Mouse (Mus musculus) midbrain, postnatal 0 days (tissue): ENCODE data around the gene Rsph9. TPM values are rescaled to one million over a fixed set of nuclear protein-coding genes. Genes with fewer than 3 reads are reported as not detected.

Experiments
- ATAC-seq: fragments of 200-750 bp; cut with Nextera tagmentation; 2 replicates; pipeline ENCODE4 v1.8.0; 2017; ENCODE audit warnings: moderate number of reproducible peaks, mild to moderate bottlenecking, moderate TSS enrichment, moderate library complexity; ENCODE audit not compliant: low FRiP score
- DNase-seq: peaks from one replicate; pipeline ENCODE4 v3.0.0-alpha.2; 2015; ENCODE audit warnings: low spot score
- H3K27ac ChIP-seq: fragments of 300-500 bp; sonication (generic); 2 replicates; pipeline ENCODE4 v1.5.1; 2014; ENCODE audit warnings: low read depth, mild to moderate bottlenecking, low read length, mixed read lengths
- H3K27me3 ChIP-seq: fragments of 300-500 bp; sonication (generic); 2 replicates; pipeline ENCODE4 v1.6.1; 2014; ENCODE audit warnings: low read length, control low read depth, mixed read lengths; ENCODE audit not compliant: insufficient read depth
- H3K36me3 ChIP-seq: fragments of 300-500 bp; sonication (generic); 2 replicates; pipeline ENCODE4 v1.6.1; 2014; ENCODE audit warnings: low read length, control low read depth, mixed read lengths; ENCODE audit not compliant: insufficient read depth
- H3K4me1 ChIP-seq: fragments of 300-500 bp; sonication (generic); 2 replicates; pipeline ENCODE4 v1.6.1; 2014; ENCODE audit warnings: mild to moderate bottlenecking, control low read depth, antibody characterized with exemption, low read length, mixed read lengths; ENCODE audit not compliant: insufficient read depth
- H3K4me2 ChIP-seq: fragments of 300-500 bp; sonication (generic); 2 replicates; pipeline ENCODE4 v1.6.1; 2014; ENCODE audit warnings: low read depth, mild to moderate bottlenecking, low read length, mixed read lengths; ENCODE audit not compliant: poor library complexity, severe bottlenecking
- H3K4me3 ChIP-seq: fragments of 300-500 bp; sonication (generic); 2 replicates; pipeline ENCODE4 v1.5.1; 2014; ENCODE audit warnings: low read depth, mild to moderate bottlenecking, low read length, moderate library complexity
- H3K9ac ChIP-seq: fragments of 300-500 bp; sonication (generic); replicated peaks from 2 replicates; pipeline ENCODE4 v1.6.1; 2014; ENCODE audit warnings: mild to moderate bottlenecking, low read length, moderate library complexity, mixed read lengths; ENCODE audit not compliant: poor library complexity, severe bottlenecking
- H3K9me3 ChIP-seq: fragments of 300-500 bp; sonication (generic); 2 replicates; pipeline ENCODE4 v1.6.1; 2016; ENCODE audit warnings: low read length, control low read depth
- CTCF ChIP-seq: IDR thresholded peaks from 2 replicates; pipeline ENCODE4 v1.5.1; 2016; ENCODE audit warnings: antibody characterized with exemption, mild to moderate bottlenecking
- WGBS: fragments of 180-500 bp; shearing (Covaris S2); extraction: QIAGEN DNeasy Blood & Tissue Kit; methylation state at CpG from one replicate; pipeline ENCODE4 v1.1.7; 2014; 5-methylcytosine and 5-hydroxymethylcytosine counted together
- polyA plus RNA-seq: library from polyadenylated mRNA; unstranded; fragments of >200 nt; fragmentation: Nextera tagmentation; extraction: Ambion mirVana; gene quantifications from 2 replicates; pipeline ENCODE4 v1.2.1, GENCODE M21; 2015
- total RNA-seq: library from RNA; depleted of rRNA; stranded (reverse); fragments of >200 nt; gene quantifications from 2 replicates; pipeline ENCODE4 v1.2.3, GENCODE M21; 2014

Rsph9 gene
- total and polyA plus RNA-seq, 2 experiments from 2014 or later: 55.6 to 103 TPM

GRCm38 (mm10) chr17:46157131-46157530 lies 13.1 kb upstream of the Rsph9 start:
- 84% methylated on average over 8 of the region's 8 CpGs for WGBS
- H3K36me3 ChIP-seq: no peaks in the 10 kb centered on the region
- no peaks in the 10 kb centered on the region for H3K9me3 ChIP-seq
- no peak for TF ChIP-seq CTCF
- H3K27me3 ChIP-seq: no peaks in the 10 kb centered on the region
- no peak overlapping the region for H3K9ac ChIP-seq
- no peak overlapping the region for H3K4me3 ChIP-seq
- no peak overlapping the region for H3K4me2 ChIP-seq
- peaks cover 6% of the 10 kb centered on the region; the same call in 1 of the 2 replicates for H3K4me1 ChIP-seq
- ATAC-seq (no peak), DNase-seq (no peak)
- no peak overlapping the region for H3K27ac ChIP-seq

- Histone ChIP-seq H3K4me1 (peaks cover 6% of the 10 kb centered on the region; the same call in 1 of the 2 replicates), H3K9me3 (no peaks in the 10 kb centered on the region), H3K27me3 (no peaks in the 10 kb centered on the region), H3K36me3 (no peaks in the 10 kb centered on the region), H3K4me3 (no peak overlapping the region), H3K9ac (no peak overlapping the region), H3K4me2 (no peak overlapping the region), H3K27ac (no peak overlapping the region)
- no peak for ATAC-seq
- 87% methylated on average over 5 of the region's 5 CpGs for WGBS
- no peak for DNase-seq
- TF ChIP-seq CTCF: no peak
These were observed 12.7 kb upstream of the Rsph9 start for GRCm38 (mm10) chr17:46156680-46157079.

GRCm38 (mm10) chr17:46154336-46154735 lies 10.3 kb upstream of the Rsph9 start:
- no peak for ATAC-seq
- Histone ChIP-seq H3K4me3 (no peak overlapping the region), H3K9ac (no peak overlapping the region), H3K4me1 (peaks cover 6% of the 10 kb centered on the region; the same call in 1 of the 2 replicates), H3K27ac (no peak overlapping the region), H3K4me2 (no peak overlapping the region), H3K27me3 (no peaks in the 10 kb centered on the region), H3K9me3 (no peaks in the 10 kb centered on the region), H3K36me3 (no peaks in the 10 kb centered on the region)
- 94% methylated on average over 3 of the region's 3 CpGs for WGBS
- no peak for TF ChIP-seq CTCF
- no peak for DNase-seq

GRCm38 (mm10) chr17:46152847-46153782 lies 9.1 kb upstream of the Rsph9 start, which contains the start of gene Mad2l1bp:
Gene Mad2l1bp, minus strand, starts transcription at chr17:46153553.
- TF ChIP-seq CTCF: no peak
- peak; percentile 89 for ATAC-seq
- Histone ChIP-seq H3K4me1 (peaks cover 6% of the 10 kb centered on the region; the same call in 1 of the 2 replicates), H3K4me2 (peak within 1 kb of the TSS; percentile 95), H3K9ac (peak within 1 kb of the TSS; percentile 62), H3K9me3 (no peaks in the 10 kb centered on the region), H3K27me3 (no peaks in the 10 kb centered on the region), H3K36me3 (peaks cover 4% of the 10 kb centered on the region; the same call in 1 of the 2 replicates), H3K4me3 (peak within 1 kb of the TSS; percentile 59), H3K27ac (peak within 1 kb of the TSS; percentile 57)
- peak; percentile 96 for DNase-seq
- WGBS: 6% methylated on average over 33 of the region's 33 CpGs

- no peak for DNase-seq
- Histone ChIP-seq H3K4me3 (no peak overlapping the region), H3K27ac (no peak overlapping the region), H3K36me3 (peaks cover 5% of the 10 kb centered on the region), H3K27me3 (no peaks in the 10 kb centered on the region), H3K9ac (no peak overlapping the region), H3K9me3 (no peaks in the 10 kb centered on the region), H3K4me1 (peaks cover 9% of the 10 kb centered on the region; the same call in 1 of the 2 replicates), H3K4me2 (no peak overlapping the region)
- no peak for ATAC-seq
- TF ChIP-seq CTCF: no peak
- WGBS: 97% methylated on average over 3 of the region's 3 CpGs
These were observed 4.1 kb downstream of the Rsph9 start for GRCm38 (mm10) chr17:46139872-46140271.
